Mouse (Mus musculus) NIH3T3 (cell line): Measurements from ENCODE around the gene Gm5089.

Experiments used
- DNase-seq: peaks from one replicate; pipeline ENCODE4 v3.0.0-alpha.2; 2012; ENCODE audit warnings: low read depth

Gene Gm5089

DNA sequence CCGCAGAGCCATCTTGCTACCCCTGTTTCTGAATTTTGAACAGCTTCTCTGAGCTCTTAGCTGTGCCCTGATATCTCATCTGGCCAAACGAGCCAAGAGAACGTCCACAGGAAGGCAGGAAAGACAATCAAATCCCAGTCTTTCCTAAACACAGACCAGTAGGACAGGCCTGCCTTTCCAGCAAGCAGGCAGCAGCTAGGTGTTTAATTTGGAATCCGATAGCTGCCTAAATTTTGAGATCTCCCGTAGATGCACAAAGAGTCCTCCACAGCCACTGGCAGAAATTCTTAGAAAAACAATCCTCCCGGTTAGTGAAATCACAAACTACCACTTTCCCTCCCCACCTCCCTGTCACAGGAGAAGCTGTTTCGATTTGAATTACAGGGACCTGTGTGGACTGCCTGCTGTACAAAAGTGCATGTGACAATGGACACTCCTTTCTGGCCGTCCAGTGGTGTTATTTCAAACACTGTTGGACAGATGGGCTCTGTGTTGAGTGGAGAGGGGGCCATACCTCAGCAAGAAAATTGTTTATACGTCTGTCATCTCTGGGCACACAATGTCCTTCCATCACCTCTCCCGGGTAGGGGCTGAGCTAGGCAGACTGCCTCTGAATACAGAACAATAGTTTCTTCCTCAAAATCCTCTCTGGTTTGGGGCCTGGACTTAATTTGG, 24.2 kb downstream of the Gm5089 start:
- DNase-seq = no peak

DNA sequence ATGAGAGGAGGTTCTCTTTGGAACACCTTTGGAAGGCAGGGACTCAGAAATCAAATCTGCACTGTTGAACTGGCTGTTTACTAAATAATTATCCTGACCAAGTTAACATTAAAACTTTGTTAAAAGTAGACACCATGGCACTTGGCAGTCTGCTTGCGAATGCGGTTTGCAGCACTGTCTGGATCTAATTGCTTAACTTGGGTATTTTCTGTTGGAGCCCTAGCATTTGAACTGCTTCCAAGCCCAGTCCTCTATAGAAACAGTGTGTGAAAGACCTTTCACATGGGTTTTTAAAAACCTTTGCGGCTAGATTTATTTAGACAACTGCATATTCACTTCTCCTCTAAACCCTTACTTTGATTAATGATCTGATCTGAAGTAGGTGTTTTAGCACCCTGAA, 26.5 kb downstream of the Gm5089 start:
- DNase-seq = no peak

DNA sequence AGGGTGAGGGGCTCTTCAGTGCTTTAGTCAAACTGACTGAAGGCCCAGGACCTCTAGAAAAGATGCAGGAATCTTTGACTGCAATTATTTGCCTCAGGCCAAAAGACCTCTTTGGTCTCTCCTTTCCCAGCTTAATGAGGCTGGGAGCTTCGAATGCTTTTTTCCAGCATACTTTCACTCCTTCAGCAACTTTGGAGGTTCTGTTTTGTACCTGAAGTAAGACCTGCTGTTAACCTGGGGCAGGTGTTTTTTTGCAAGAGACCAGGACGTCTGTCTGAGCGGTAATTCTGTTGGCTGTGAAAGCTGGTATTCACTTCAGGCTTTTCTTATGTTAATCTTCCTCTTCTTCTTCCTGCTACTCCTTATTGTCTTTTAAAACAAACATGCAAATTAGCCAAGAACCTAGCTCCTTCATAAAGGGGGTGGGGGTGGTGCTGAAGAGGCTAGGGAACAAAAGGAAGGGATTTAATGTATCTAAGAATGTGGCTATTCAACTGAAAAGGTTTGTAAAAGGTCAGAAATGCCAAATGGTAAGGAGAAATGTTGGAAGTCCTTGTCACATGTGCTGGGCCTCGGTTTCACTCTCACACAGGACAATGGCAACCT, 34.6 kb downstream of the Gm5089 start:
- no peak for DNase-seq

DNA sequence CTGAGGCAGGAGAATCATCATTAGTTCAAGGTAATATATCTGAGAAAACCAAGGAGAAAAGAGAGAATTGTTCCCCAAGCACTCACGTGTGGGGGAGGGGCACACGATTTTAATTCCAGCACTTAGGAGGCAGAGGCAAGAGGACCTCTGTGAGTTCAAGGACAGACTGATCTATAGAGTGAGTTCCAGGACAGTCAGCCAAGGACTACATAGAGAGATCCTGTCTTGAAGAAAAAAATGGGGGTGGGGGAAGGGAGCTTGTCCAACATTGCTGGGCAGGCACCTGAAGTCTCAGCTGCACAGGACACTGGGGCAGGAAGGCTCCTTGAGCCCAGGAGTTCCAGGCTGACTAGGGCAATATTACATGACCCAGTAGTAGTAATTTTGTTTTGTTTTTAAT, 36.1 kb downstream of the Gm5089 start:
- no peak for DNase-seq

DNA sequence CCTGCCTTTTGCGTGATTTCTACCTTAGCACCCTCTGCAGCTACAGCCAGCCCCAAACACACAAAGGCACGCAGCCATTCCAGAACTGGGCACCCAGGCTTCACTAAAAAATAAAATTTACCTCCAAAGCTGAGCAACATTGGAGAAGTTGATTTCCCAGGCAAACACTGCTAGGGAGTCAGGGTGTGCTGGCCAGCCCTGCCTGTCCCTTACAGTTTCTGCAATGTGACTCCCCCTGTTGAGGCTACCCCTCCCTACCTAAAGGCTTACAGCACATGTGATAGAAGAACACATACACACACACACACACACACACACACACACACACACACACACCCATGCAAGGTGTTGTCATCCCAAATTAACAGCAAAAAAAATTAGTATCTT, 37.4 kb downstream of the Gm5089 start:
- no peak for DNase-seq

DNA sequence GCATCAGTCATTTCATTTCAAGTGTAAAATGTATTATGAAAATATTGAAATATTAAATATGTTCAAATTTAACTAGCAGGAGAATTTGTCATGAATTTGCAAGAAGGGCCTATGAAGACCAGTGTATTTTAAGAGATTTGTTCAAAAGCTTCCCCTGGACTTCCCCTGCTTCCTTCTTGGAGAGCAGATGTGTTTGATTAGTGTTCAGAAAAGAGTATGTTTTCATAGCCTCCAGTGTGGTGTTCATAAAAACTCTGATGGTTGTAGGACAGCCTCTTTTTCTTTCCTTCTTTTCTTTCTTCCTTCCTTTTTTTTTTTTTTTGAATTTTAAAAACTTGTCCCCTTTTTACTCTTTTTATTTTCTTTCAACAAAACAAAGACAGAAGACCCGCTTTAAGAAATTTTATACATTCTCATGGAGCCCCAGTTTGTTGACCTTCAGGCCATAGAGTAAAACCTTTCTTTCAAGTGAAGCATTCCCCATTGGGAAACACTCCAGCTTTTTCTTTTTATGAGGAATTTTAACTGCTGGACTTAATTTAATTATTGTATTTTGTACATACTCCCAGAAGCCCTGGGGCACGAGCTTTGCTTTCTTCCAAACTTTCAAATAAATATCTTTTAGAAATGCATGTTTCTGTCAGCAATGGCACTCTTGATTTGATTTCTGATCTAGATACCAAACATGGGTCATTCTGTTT, 37.9 kb downstream of the Gm5089 start:
- DNase-seq = no peak

DNA sequence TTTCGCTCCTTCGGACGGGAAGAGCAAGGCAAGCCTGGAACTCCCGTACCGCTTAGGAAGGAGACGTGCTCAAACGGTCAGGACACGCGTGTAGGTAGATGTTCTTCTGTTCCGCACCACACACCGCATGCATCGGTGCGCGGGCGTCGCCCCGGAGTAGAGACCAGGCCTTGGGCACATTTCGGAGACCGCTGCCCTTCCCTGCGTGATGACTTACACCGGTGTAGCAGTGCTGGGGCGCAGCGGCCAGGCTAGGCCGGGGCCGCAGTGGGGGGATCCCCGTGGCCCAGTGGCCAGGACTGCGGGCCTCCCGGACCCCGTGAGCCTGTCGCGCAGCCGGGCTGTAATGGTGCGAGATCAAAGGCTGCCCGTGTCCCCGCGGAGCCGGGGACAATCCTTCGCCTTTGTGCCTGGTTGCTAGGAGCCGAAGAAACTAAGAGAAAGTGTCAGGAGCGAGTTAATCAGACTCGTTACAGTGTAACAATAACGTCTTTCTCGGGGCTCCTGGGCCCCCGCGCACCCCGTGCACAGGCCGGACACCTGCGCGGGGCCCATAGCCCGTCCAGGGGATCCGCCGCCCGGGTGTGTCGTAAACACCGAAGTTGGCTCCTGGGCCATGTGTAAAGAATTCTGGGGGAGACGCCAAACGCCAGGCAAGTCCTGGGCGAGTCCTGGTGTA, 44.2 kb downstream of the Gm5089 start:
- DNase-seq = no peak

DNA sequence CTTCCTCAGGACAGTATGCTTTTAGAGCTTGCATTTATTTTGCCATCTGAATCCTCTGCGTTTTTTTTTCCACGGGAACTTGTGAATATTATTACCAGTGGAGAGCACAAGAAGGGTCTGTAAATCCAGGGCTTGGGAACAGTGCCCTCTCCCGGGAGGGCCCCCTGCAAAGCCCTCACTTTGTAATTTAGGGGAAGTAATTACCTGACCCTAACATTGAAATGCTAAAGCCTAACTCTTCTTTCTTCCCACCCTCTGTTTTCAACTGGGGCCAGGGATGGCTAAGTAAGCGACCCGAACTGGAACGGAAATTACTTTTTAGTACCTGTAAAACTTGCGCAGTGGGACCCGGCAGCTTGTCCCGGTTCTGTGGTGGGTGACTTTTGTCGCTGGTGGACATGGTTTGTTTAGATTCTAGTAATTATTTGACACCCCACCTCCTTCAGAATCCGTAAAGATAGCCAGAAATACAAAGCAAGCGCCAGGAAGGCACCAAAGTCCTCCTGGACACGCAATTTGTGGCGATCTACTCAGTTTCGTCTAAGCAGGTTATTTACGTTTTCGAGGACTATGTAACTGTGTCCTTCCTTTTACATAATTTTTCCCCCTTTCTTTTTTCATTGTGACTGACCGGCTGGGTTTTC, 44.9 kb downstream of the Gm5089 start:
- DNase-seq = no peak

DNA sequence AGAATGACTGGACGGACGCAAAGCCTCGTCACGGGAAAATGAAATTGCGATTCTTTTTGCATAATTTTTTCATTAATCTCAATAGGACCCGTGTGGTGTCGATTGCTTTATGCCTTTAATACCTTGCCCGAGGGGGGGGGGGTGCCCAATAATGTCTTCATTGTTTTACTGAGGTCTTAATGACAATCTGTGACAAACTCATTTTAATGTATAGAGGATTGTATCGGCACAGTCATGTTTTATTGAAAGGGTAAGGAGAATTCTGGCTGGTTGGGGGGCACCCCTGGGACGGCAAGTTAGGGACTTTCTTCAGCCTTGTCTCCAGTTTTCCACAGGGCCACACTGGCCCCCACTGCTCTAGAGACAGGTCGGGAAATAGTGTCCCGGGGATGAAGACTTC, 45.7 kb downstream of the Gm5089 start:
- no peak for DNase-seq

DNA sequence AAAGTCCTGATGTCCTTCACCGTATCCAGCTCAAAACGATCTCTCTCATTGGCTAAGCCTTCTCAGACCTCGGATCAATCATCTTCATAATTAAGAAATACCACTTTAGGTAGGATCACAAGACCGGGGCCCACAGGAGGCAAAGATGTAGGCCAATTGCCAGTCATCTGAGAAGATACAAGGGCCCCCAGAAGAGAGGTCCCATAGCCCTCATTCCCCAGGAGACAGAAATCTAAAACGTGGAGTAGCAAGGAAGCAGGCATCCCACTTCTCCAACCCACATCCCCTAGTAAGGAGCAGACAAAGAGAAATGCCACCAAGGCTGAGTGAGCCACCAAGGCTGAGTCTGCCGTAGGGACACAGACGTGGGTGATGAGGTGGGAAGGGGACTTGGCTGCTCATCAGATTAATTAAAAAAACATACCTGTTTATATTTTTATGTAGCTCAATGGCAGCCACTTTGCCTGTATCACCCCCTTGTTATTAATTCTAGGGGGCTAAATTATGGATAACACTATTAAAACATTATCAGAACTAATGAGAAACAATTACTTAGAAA, 46.2 kb downstream of the Gm5089 start:
- DNase-seq = no peak

DNA sequence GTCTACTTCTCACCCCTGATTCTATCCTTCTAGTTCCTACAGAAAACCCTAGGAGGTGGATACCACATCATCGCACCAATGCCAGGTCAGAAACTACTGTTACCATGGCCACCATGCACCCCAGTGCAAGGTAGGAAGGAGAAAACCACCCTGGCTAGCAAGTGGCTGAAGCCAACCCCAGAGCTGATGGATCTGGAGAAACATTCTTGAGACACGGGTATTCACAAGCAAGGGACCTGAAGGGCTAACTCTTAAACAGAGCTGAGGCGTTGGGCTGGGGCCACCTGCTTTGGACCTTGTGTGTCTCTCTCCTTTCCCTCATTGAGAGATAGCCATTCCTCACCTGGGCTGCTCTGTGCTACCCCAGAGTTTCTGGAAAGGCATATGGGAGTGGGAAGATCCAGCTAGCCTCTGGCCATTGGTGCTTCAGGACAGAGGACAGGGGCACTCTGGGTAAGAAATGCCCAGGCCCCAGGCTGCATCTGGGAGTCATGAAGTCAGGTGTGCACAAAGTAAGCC, 47.4 kb downstream of the Gm5089 start:
- DNase-seq = no peak

DNA sequence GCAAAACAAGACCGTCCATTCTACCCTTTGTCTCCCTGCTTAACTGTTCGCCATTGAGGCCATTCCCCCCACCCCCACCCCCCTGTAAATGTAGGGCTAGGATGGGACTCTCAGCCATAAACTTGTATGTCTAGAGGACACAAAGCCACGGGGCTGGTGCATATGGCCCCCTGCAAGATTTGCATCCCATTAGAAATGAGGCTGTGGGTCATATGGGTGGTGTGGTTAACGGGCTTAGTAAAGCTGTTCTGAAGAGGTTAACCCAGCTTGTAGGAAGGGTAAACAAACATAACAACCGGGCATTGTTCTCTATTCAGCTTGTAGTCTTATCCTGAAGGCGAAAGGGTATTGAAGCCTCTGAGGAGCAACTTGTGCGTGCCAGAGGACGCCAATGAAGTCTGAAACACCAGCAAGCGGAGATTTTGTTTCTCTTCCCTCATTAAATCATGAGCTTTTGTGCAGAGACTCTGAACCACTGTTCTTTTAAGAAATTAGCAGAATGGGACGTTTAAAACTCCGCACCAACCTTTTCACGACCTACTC, 48.1 kb downstream of the Gm5089 start:
- DNase-seq = no peak

DNA sequence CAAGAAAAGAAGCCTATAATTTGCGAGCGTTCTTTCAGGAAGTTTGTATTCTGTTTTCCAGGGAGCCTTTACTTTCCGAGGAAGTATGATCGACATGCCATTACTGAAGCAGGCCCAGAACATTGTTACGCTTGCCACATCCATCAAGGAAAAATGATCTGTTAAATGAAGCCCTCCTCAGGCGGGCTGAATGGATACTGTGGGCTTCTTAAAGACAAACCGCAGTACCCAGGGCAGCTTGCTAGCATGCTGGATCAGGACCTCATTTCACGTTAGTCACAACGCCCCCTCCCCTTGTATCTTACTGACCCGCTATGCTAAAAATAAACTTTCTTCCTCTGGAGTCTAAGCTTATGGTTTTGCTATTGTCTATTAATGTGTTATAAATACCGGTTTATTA, 49.0 kb downstream of the Gm5089 start:
- no peak for DNase-seq

DNA sequence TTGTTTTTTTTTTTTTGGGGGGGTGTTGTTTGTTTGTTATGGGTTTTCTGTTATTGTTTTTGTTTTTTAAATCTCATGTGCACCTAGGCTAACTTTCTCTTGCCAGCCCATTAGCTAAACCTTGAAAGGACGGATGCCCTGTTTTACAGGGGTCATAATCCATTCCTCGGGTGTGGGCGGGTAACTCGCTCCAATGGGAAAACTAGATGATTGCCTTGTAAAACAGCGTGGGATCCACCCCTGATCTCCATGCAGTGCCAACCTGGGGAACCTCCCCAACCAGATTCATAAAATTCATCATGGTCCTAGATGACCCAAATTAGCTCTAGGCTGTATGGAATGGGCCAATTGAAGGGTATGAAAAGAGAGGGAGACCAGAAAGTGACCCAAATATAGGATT, 51.0 kb downstream of the Gm5089 start:
- no peak for DNase-seq

DNA sequence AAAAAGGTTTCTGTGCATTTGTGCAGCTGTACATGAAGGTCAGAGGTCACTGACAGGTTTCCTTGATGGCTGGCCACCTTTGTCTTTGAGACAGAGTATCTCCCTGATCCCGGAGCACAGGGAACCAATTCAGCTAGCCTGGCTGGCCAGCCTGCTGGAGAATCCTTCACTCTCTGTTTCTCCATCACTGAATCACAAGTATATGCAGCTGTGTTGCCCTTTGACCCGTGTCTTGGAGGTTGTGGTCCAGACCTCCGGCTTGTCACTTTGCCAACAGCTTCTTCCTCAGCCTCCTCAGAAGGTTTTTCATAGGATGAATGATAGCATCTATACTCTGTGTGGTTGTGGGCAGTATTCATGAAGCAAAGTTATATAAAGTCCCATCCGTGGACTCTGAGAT, 52.2 kb downstream of the Gm5089 start:
- DNase-seq = no peak

DNA sequence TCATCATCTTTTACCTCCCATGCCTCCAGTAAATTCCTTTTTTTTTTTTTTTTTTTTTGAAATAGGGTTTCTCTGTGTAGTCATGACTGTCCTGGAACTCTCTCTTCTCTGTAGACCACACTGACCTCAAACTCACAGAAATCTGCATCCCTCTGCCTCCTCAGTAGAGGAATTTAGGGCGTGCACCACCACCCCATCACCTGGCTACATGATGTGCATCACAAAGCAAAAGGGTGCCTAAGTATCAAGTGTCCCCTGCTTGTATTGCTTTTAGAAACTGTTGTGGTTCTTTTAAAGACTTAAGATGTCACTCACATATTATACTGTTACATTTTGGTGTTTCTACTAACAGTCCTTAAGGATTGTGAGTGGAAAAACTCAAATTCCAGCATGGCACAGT, 57.8 kb downstream of the Gm5089 start:
- DNase-seq = no peak

DNA sequence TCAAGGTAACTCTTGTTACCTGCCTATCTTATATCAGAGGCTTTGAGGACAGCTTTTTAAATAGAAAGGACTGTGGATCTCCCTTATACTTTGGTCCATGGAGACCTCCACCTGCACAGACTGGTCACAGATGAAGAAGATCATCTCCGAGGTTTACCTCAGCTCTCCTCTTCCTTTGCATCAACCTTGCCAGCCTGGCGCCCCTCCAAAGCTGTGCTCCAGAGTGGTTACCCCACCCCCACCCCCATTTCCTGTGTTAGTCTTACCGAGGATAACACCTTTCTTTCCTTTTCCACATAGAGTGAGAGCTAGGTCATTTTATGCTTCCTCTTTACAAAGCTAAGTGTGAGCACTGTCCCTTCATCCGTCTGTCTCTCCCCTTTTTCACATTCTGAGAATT, 60.0 kb downstream of the Gm5089 start:
- DNase-seq = no peak

DNA sequence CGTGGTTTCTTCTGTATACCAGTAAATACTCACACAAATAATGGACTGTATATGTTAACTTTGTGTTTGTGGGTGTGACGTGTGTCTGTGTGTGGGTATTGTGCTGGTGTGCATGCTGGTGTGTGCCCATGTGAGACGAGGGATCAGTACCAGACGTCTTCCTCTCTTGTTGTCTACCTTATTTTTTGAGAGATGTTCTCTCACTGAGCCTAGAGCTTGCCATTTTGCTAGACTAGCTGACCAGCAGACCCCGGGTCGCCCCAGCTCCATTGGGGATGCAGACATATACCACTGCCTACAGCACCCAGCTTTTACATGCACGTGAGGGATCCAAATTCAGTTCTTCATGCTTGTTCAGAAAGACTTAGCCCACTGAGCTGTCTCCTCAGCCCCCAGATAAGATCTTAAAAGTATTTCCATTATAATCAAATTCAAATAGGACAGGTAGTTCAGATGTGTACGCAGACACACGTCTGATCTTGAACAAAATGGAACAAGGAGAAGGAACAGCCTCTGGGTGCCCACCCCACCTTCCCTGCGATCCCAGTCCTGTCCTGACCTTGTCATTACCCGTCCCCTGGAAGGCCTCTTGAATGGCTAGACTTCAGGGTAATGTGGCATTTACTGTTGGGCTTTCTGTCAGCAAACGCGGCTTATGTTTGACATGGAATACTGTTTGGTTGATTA, 61.1 kb downstream of the Gm5089 start:
- DNase-seq = no peak

DNA sequence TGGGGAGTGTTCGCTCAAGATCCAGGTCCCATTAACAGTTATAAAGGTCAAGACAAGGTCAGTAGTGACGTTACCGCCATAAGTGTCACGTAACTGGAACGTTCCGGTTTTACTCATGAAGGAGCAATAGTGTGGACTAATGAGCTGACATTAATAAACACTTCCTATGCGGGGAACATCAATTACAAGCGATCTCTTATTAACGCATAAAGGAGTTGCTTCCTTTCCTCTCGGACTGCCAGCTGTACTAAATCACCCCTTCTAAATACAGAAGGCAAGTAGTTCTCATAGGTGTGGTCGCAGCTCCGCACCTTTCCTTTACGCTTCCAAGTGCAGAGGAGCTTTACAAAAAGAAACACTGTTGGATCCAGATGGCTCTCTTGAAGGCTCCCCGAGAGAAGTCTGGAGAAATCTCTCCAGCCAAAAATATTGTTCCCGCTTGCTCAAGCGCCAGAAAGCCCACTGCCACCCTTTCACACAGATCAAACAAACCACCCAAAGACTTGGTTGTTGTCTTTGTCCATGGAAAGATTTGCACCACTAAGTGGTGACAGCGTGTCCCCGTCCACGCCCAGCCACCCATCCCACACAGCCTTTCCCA, 62.4 kb downstream of the Gm5089 start:
- no peak for DNase-seq

DNA sequence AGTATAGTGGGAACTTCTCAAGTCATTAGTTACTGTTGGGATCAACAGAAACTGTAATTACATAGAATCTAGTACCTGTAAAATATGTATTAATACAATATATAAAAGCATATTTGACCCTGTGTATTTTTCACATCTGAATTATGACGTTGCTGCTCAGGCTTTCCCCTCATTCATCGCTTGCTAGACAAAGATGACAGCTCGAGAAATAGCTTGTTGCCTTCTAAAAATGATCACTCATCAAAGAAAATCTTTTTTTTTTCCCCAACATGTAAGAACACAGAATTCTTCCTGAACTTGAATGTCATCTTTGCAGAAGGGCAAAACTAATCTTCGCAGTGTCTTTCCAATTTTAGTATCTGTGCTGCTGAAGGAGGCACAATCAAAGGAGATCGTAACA, 63.1 kb downstream of the Gm5089 start:
- no peak for DNase-seq
